Mouse (Mus musculus) ovary, postnatal 36 days (tissue): ENCODE data around the gene Ufd1.
"Not testable (repeated sequence)": the region's sequence is repeated elsewhere in the genome, so short reads cannot be mapped to it uniquely, and the experiment has no call there.

Experiments
- DNase-seq: peaks from one replicate; pipeline ENCODE4 v3.0.0; 2022; ENCODE audit warnings: low spot score, mixed read lengths

Ufd1 gene

DNA sequence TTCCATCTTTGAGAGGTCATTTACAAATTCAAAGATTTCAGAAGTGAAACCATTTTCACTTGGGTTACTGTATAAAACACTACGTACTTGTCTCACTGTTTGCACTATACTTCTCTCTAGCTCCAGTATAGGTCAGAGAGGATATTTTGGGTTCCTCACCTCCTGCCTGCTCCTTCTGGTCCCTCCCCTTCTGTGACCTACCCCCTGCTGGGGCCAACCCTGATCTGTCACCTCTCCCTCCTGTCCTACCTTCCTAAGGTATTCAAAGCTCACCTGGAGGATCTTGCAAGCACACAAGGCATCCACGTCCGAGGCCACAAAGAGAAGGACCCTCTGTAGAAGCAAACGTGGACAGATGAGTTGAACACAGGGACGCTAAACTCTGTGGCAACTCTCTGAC is 547 bp upstream of the Ufd1 start:
- no peak for DNase-seq

DNA sequence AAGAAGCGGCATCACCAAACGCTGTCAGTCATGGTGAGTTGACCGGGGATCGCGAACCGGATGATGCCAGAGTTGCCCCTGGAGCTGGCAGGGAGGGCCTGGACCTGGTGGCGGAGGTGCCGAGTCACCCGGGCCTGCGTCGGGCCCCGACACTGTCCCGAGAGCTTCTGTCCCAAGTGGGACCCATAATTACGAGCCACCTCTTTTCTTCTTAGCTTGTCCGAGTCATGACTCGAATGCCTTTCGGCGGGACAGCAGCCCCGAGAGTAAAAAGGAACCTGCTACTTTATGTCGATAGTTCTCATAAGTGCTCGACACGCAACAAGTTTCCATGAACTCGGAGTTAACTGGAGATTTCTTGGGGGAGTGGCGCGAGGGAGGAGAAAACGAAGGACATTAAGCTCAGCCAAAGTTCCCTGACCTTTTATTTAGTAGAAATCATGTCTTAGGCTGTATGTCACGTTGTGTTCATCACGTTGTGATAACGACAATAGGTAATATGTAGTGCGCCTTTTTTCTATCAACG is 869 bp downstream of the Ufd1 start:
- DNase-seq = no peak

DNA sequence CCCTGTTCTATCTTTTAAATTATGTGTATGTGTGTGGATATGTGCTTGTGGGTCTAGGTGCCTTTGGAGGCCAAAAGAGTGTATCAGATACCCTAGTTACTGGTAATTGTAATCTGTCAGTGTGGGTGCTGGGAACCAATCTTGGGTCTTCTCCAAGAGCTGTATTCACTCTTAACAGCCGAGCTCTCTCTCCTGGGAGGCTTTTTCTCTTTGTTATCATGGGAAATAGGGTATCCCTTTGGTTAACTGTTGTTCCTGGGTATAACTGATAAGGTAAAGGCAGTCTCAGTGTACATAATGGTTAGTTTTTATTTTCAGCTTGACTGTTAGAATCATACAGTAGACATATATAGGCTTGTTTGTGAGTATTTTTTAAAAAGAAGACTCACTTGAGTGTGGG is 10.8 kb downstream of the Ufd1 start:
- DNase-seq = no peak

DNA sequence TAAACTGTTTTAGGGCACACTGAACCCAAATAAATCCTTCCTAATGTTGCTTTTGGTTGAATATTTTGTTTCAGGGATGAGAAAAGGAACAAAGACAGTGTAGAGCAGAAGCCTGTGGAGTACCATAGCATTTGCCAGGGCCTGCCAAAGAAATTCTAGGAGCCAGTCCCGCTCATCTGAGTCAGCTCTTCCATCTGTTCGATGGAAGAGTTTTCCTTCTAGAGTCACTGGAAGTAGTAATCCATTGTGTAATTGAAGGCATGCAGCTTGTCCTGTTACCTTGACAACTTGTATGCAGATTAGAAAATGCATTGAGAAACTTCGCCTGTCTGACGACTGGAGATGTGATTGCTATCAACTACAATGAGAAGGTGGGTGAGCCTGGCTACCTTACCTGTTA is 11.3 kb downstream of the Ufd1 start:
- no peak for DNase-seq

DNA sequence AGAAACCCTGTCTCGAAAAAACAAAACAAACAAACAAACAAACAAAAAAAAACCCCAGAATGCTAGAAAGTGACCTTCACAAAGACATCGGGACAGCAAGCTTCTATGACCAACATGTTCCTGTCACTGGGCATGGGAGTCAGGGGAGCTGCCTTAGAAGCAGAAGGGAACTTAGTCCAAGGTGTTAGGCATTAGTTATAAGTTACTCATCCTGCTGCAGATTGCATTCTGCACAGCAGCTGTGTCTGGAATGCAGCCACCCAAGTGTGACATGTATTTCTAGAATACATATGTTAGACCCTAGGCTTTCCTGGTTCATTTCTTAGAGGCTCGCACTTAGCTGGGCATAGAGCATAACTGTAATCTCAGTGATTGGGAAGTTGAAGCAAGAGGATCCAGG is 17.1 kb downstream of the Ufd1 start:
- no peak for DNase-seq

DNA sequence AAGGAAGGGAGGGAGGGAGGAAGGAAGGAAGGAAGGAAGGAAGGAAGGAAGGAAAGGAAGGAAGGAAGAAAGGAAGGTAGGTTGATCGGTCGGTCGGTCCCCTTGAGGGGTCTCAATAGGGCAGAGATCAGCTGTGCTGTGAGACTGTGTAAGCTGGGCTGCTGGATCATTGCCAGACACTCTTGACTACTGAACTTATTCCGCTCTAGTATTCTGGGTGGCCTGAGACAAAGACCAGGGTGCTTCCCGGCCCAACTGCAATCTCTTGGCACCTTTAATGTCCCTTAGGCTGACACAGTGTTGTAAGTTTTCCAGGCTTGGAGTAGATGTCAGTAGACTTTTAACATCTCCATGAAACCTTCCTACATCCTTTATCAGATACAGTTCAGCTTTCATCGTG is 17.5 kb downstream of the Ufd1 start:
- DNase-seq = no peak

DNA sequence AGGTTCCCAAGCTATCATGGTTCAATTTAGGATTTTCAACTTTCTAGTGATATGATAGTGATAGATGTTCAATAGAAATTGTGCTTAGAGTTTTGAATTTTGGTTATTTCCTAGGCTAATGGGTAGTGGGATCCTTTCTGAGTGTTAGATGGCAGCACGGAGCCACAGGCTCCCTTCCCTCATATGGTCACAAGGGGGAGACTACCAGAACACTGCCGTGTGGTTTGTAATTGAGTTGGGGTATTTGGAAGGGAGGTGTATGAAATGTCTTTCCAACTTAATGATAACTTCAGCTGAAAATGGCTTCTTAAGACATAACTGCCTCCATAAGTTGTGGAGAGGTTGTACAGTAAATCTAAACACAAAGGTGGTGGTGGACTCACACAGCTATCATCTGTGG is 21.9 kb downstream of the Ufd1 start:
- no peak for DNase-seq

DNA sequence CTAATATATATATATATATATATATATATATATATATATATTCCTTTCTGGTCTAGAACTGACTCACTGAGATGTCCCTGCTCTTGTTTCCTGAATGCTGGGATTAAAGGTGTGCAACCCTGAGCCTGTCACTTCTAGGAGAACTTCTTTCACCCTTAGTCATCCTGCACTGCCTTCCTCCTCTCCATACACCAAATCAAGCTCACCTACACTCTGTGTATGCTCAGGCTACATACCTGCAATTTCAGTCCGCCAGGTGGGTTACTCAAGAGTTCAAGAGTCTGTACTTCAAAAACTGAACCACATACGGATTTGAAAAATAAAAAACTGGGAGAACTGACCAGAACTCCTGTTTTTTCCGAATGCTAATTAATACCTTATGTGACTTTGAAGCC is 24.5 kb downstream of the Ufd1 start:
- DNase-seq = no peak

DNA sequence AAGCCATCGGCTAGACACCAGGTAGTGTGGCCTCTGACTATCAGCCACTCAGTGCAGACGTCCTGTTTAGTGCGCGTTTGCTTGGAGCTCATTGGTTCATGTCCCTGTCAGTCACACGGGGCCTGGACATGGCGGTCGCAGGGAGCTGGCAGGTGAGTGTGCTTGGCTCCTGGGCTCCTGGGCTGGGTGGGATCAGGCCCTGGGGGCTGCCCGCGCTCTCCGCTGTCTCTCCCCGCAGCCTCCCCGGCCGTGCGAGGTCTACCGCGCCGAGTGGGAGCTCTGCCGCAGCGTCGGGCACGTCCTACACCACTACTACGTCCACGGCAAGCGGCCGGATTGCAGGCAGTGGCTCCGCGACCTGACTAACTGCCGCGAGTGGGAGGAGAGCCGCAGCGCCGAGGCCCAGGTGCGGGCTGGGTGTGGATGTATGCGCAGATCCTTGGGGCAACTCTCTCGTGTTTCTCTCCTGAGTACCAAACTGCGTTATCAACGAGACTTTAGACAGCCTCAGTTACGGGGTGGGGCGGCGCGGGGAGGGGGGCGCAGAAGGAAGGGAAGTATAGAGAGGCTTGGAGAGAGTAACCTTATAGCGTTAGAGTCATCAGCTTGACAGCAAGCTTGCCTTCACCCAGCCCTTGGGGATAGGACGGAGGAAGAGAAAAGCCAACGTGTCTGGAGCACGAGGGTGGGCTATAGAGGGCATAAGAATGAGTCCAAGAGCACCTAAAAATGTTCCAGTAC is 25.1 kb downstream of the Ufd1 start, which contains the start of the genes 2510002D24Rik and Gm28539:
TSS of gene 2510002D24Rik (plus strand) at position 111 of the 741 bp plus-strand sequence.
TSS of gene Gm28539 (plus strand) at position 117 of the 741 bp plus-strand sequence.
- DNase-seq = peak; percentile 88

DNA sequence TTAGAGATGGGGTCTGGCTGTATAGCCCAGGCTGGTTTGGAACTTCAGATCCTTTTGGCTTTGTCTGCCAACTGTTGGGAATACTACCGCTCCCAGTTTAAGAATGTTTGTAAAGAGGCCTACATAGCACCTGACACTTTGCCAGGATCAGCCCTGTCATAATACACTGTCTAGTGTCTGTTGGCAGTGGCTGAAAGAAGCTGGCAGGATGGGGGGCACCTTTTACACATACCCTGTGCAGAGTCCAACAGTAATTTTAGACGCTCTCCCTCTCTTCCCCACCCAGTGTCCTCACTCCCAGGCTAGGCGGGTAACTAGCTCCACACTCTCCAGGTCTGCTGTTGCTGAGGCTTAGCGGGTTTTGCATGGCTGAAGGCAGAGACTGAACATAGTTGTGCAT is 26.8 kb downstream of the Ufd1 start:
- DNase-seq = no peak

DNA sequence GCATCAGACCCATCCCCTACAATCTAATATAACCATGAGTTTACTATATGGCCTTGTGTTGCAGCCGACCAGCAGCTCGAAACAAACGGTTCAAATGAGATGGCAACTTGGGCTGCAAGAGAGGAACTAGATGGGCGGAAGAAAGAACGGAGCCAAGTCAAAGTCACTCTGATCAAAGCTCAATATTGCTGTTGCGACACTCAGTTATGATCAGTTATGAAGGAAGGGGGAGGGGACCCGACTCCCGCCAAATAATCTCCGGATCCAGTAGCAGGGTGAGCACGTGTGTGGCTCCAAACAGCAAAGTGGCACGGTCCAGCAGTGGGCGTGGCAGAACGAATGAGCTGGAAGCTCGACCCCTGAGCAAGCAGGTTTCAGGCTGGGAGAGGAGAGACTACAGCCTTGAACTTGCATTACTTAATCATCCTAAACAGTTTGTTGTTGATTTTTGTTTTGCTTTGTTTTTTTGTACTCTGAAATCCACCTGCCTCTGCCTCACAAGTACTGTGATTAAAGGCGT is 34.8 kb downstream of the Ufd1 start:
- DNase-seq = no peak

DNA sequence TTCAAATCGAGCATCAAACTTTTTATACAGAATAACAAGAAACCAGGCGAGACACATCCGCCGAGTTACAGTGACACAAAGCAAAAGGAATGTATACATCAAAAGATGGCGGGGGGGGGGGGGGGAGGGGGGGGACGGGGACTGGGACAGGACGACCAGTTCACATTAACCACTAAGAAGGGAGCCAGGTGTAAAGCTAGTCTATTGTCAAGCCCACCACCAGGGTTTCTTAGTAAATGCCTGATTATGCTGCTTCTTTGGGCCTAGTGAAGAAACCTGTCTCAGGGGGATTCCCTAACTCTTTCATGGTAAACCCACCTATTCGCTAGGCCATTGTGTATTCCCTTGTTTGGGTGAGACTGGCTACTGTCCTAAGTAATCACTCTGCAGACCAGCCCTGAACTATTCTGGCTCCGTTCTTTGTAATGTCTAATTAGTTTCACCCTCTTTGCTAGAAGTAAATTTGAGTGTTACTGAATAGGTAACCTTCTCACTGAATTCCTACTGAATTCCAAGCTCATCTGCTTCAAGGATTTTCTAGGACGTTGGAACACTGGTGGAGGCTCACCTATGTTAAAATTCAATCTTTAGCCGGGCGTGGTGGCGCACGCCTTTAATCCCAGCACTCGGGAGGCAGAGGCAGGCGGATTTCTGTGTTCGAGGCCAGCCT is 38.1 kb downstream of the Ufd1 start:
- not testable (repeated sequence) for DNase-seq

DNA sequence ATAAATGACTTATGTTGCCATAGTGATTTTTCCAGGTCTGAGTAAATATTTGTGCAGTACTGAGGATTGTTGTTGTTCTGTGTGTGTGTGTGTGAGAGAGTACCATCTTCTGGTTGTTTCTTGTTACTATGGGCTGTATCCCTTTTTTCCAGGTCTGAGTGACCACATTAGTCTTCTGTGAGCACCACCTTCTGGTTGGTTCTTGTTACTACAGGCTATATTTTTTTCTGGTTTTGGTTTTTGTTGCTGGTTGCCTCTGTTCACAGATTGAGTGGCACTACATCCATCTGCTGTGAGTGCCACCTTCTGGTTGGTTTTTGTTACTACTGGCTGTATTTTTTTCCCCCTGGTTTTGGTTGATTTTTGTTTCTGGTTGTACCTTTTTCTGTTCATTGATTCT is 47.0 kb downstream of the Ufd1 start:
- no peak for DNase-seq

DNA sequence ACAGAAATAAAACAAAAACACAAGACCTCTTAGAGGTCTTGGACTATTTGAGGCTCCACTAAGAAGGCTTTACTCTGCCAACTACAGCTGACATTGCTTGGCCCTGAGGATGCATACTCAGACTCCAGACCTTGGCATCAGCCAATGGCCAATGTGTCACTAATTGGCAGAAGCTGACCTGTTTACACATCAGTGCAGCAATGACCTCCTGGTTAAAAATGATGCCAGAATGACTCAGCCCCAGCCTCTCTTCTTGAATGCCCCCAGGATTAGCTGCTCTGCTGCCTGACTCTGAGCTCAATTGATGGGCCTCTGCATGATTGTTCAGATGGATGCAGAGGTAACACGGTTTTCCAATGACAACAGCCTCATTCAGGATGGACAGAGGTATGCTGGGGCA is 48.6 kb downstream of the Ufd1 start:
- DNase-seq = no peak

DNA sequence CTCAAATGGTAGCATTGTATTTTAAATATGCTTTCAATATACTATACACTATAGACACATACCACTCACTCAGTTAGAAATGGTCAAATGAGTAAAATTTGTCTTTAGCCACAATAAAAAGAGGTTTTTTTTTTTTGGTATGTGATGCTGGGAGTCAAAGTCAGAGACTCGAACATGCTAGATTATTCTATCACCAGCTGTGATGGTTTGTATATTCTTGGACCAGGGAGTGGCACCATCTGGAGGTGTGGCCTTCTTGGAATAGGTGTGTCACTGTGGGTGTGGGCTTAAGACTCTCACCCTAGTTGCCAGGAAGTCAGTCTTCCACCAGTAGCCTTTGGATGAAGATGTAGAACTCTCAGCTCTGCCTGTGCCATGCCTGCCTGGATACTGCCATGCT is 58.9 kb downstream of the Ufd1 start:
- not testable (repeated sequence) for DNase-seq

DNA sequence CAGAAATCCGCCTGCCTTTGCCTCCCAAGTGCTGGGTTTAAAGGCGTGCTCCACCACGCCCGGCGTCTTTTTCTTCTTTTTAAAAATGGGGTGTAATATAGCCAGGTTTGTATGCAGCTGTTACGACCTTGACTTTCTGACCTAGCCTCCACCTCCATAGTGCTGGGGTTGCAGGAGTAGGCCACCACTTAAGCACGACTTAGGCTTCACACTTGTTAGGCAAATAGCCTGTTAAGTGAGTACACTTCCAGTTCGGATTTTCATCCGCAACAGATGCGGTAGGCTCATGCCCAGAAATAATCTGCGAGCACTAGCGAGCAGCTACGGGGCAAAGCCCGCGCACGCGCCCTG is 64.5 kb downstream of the Ufd1 start:
- no peak for DNase-seq

DNA sequence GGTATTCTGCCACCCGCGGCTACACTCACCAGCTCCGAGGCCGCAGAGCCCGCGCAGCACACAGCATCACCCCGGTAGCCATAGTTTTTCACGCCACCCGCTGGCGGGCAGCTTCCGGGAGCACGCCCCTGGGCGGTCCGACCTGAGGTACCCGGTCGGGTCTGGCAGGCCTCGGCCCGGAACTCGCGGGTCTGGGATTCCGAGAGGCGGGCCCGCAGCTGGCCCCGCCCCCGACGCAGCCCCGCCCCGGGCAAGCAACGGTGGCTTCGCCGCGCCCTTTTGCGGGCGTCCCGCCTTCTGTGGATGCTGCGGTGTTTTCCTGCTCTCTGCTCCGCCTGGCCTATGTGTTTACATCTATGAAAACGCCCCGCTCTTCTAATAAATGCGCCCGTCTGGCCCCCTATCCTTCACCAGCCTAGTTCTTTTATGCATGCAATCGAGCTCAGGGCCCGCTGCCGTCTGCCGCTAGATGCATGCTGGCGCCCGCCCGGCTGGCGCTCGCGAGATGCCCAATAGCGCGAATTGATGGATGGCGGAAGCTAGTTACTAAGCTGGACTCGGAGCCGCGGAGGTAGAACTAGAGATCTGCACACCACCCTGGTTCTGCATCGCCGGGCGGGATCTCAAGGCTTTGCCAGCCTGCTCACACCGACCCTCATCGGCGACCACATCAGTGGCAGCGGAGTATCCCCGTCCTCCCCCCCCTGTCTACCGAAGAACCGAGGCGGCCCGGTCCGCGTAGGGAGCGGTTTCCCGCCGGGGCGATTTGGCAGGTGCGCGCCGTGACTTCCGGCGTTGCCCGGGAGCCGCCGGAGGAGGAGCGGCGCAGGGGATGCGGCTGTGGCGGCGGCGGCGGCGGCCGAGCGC is 65.1 kb downstream of the Ufd1 start, which contains the start of the genes Mrpl40 and Hira:
TSS of gene Mrpl40 (minus strand) at position 421 of the 867 bp plus-strand sequence.
TSS of gene Hira (plus strand) at position 596 of the 867 bp plus-strand sequence.
- peak; percentile 96 for DNase-seq

DNA sequence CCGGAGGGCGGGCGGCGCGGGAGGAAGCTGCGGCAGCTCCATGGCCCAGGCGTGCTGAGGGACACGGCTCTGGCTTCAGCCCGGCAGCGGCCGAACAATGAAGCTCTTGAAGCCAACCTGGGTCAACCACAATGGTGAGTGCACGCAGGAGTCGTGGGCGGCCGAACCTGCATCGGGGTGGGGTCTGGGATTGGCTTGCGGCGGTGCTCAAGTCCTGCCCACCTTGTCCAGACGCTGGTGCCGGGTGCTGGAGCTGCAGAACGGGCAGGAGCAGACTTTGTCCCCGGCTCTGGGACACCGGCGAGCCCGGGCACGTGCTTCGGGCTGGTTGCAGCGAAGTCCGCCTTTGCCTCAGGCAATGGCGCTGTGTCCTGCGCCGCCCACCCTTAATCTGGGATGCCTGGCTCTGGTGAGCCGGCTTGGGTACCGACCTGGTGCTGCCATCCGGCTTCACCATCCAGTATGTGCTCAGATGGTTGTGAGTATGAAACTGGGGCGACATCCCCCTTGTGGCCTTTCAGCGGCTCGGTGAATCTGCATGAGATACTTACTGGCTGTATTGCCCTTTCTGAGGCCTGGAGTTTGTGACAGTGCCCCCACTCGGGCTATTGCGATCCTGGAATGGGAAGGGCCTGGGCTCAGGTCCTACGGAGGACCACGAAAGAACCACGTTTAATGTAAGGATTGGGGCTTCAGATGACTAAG is 66.0 kb downstream of the Ufd1 start:
- DNase-seq = peak; percentile 45

DNA sequence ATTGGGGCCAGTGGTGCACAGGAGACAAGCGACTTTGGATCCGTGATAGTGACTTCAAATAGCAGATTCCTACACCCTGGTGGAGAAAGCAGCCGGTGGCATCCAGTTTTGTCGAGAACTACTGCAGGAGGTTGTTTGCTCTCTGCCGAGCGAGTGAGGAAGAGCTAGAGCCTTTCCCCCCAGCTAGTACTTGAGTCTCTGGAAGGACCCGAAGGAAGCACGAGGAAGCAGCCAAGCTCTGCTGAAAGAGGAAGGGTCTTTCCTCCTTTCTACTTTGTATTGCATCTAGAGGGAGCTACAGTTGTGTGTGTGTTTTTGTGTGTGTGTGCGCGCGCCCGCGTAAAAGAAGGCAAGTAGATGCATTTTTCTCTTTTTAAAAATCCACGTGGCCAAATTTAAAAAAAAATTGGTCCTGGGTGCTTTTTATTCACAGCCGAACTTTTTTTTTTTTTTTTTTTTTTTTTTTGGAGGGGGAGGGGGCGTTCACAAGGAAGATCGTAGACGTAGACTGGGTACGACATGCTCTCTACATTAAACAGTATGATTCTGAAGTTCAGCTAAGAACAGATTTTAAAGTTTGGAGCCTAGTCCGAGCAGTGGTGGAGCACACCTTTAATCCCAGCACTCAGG is 66.6 kb downstream of the Ufd1 start:
- no peak for DNase-seq

DNA sequence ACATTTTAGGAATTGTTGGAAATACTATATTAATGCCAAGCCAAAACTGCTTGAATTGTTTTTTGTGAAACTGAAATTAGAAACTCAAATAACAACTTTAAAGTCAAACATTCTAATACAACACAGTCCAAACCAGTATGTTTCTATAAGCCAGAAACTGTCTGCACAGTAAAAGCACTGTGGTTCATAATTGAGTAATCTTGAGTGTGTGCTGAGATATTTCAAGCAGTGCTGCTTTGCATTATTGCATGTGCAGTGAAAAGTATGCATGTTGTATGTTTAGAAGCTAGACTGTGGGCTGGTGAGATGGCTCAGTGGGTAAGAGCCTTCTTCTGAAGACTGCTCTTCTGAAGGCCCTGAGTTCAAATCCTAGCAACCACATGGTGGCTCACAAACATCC is 72.5 kb downstream of the Ufd1 start:
- no peak for DNase-seq
